Mouse (Mus musculus) CH12.LX (cell line): Measurements from ENCODE around the gene Ddx31. TPM values are rescaled to one million over a fixed set of nuclear protein-coding genes. Genes with fewer than 3 reads are reported as not detected.

Experiments used
- DNase-seq: peaks from one replicate; pipeline ENCODE4 v3.0.0-alpha.2; 2013; ENCODE audit errors: extremely low read depth
- H3K27ac ChIP-seq: 2 replicates; pipeline ENCODE4 v1.5.1; 2012; ENCODE audit warnings: low read depth, mild to moderate bottlenecking, control low read depth, moderate library complexity; ENCODE audit not compliant: insufficient read depth
- H3K27me3 ChIP-seq: replicated peaks from 2 replicates; pipeline ENCODE3; 2012; ENCODE audit warnings: inconsistent platforms
- H3K36me3 ChIP-seq, 2 experiments: replicated peaks in 1 of 2; 2 replicates each; pipeline versions ENCODE3 to v1.6.1; 2012; ENCODE audit warnings: inconsistent platforms in 1 of 2, low read length in 1 of 2, mild to moderate bottlenecking in 1 of 2, mixed read lengths in 1 of 2, moderate library complexity in 1 of 2; ENCODE audit not compliant: control insufficient read depth in 1 of 2, insufficient read depth in 1 of 2
- H3K4me1 ChIP-seq, 2 experiments: 2 replicates each; pipeline ENCODE4 v1.6.1; 2012; ENCODE audit warnings: inconsistent platforms in 1 of 2, moderate library complexity in 1 of 2; ENCODE audit not compliant: insufficient read depth in 2 of 2, control insufficient read depth in 1 of 2
- H3K4me2 ChIP-seq: 2 replicates; pipeline ENCODE4 v1.6.1; 2012; ENCODE audit warnings: low read depth, mild to moderate bottlenecking, control low read depth; ENCODE audit not compliant: poor library complexity, insufficient read depth, severe bottlenecking
- H3K4me3 ChIP-seq, 3 experiments: fragments of 150-350 bp in 1 of 3; sonication (generic) in 1 of 3; replicated peaks in 1 of 3; 2 replicates each; pipeline versions ENCODE3 to v1.5.1; 2011 to 2012; ENCODE audit warnings: low read depth in 2 of 3, low read length in 2 of 3, mild to moderate bottlenecking in 2 of 3, moderate library complexity in 2 of 3, control low read depth in 1 of 3, improper control_type of control experiment in 1 of 3, inconsistent platforms in 1 of 3, mixed read lengths in 1 of 3; ENCODE audit not compliant: poor library complexity in 1 of 3
- H3K79me2 ChIP-seq: replicated peaks from 2 replicates; pipeline ENCODE4 v1.6.1; 2012; ENCODE audit warnings: mild to moderate bottlenecking, moderate library complexity; ENCODE audit not compliant: control insufficient read depth, poor library complexity, insufficient read depth, severe bottlenecking; ENCODE audit errors: extremely low read depth
- H3K9ac ChIP-seq: 2 replicates; pipeline ENCODE4 v1.6.1; 2012; ENCODE audit warnings: low read depth, mild to moderate bottlenecking, control low read depth, moderate library complexity; ENCODE audit not compliant: insufficient read depth
- H3K9me3 ChIP-seq: replicated peaks from 2 replicates; pipeline ENCODE3; 2012; ENCODE audit warnings: low read length, inconsistent platforms, mixed read lengths
- CHD1 ChIP-seq: IDR thresholded peaks from 2 replicates; pipeline ENCODE4 v1.6.1; 2012; ENCODE audit warnings: low read depth, low read length, improper control_type of control experiment, inconsistent platforms
- CTCF ChIP-seq, 2 experiments: IDR thresholded peaks in 1 of 2; conservative IDR thresholded peaks in 1 of 2; 2 replicates each; pipeline ENCODE4 v1.5.1; 2011 to 2012; ENCODE audit warnings: low read depth in 2 of 2, low read length in 2 of 2, improper control_type of control experiment in 1 of 2, inconsistent platforms in 1 of 2, mild to moderate bottlenecking in 1 of 2, moderate library complexity in 1 of 2
- ELF1 ChIP-seq: IDR thresholded peaks from 2 replicates; pipeline ENCODE4 v1.6.1; 2014; ENCODE audit warnings: low read depth, mild to moderate bottlenecking, inconsistent platforms, low read length, improper control_type of control experiment
- ETS1 ChIP-seq: conservative IDR thresholded peaks from 2 replicates; pipeline ENCODE4 v1.6.1; 2012; ENCODE audit warnings: low read depth, mild to moderate bottlenecking, inconsistent platforms, low read length, improper control_type of control experiment, moderate library complexity
- IRF4 ChIP-seq: IDR thresholded peaks from 2 replicates; pipeline ENCODE4 v1.6.1; 2014; ENCODE audit warnings: low read depth, mild to moderate bottlenecking, inconsistent platforms, low read length, improper control_type of control experiment
- JUN ChIP-seq: IDR thresholded peaks from 2 replicates; pipeline ENCODE4 v1.6.1; 2011; ENCODE audit warnings: low read depth, mild to moderate bottlenecking, low read length, improper control_type of control experiment, moderate library complexity; ENCODE audit not compliant: insufficient read depth
- JUND ChIP-seq: conservative IDR thresholded peaks from 2 replicates; pipeline ENCODE4 v1.6.1; 2011; ENCODE audit warnings: low read depth, low read length, improper control_type of control experiment
- MAFK ChIP-seq: IDR thresholded peaks from 2 replicates; pipeline ENCODE4 v1.6.1; 2011; ENCODE audit warnings: low read length, improper control_type of control experiment; ENCODE audit not compliant: insufficient replicate concordance
- MAX ChIP-seq: IDR thresholded peaks from 2 replicates; pipeline ENCODE4 v1.6.1; 2011; ENCODE audit warnings: low read length, improper control_type of control experiment
- MAZ ChIP-seq: IDR thresholded peaks from 2 replicates; pipeline ENCODE4 v1.6.1; 2012; ENCODE audit warnings: low read depth, mild to moderate bottlenecking, inconsistent platforms, low read length, improper control_type of control experiment, moderate library complexity
- MEF2A ChIP-seq: IDR thresholded peaks from 2 replicates; pipeline ENCODE4 v1.6.1; 2014; ENCODE audit warnings: low read depth, mild to moderate bottlenecking, inconsistent platforms, low read length, improper control_type of control experiment, borderline replicate concordance
- MXI1 ChIP-seq: IDR thresholded peaks from 2 replicates; pipeline ENCODE4 v1.6.1; 2011; ENCODE audit warnings: mild to moderate bottlenecking, low read depth, low read length, improper control_type of control experiment
- MYC ChIP-seq: IDR thresholded peaks from 2 replicates; pipeline ENCODE4 v1.6.1; 2011; ENCODE audit warnings: low read depth, mild to moderate bottlenecking, improper control_type of control experiment, low read length
- NELFE ChIP-seq: IDR thresholded peaks from 2 replicates; pipeline ENCODE4 v1.6.1; 2011; ENCODE audit warnings: low read depth, low read length, improper control_type of control experiment
- NRF1 ChIP-seq: IDR thresholded peaks from 2 replicates; pipeline ENCODE4 v1.6.1; 2014; ENCODE audit warnings: low read depth, mild to moderate bottlenecking, inconsistent platforms, low read length, improper control_type of control experiment, moderate library complexity
- POLR2A ChIP-seq: IDR thresholded peaks from 2 replicates; pipeline ENCODE4 v1.6.1; 2011; ENCODE audit warnings: low read depth, mild to moderate bottlenecking, improper control_type of control experiment, low read length
- POLR2AphosphoS2 ChIP-seq: IDR thresholded peaks from 2 replicates; pipeline ENCODE4 v1.6.1; 2011; ENCODE audit warnings: low read depth, low read length, improper control_type of control experiment
- RAD21 ChIP-seq: IDR thresholded peaks from 2 replicates; pipeline ENCODE4 v1.6.1; 2011; ENCODE audit warnings: low read depth, mild to moderate bottlenecking, low read length, improper control_type of control experiment, moderate library complexity
- RCOR1 ChIP-seq: conservative IDR thresholded peaks from 2 replicates; pipeline ENCODE4 v1.6.1; 2012; ENCODE audit warnings: low read depth, mild to moderate bottlenecking, inconsistent platforms, low read length, improper control_type of control experiment
- TCF12 ChIP-seq: IDR thresholded peaks from 2 replicates; pipeline ENCODE4 v1.6.1; 2014; ENCODE audit warnings: low read depth, mild to moderate bottlenecking, inconsistent platforms, low read length, improper control_type of control experiment
- USF1 ChIP-seq: IDR thresholded peaks from 2 replicates; pipeline ENCODE4 v1.6.1; 2014; ENCODE audit warnings: low read depth, mild to moderate bottlenecking, inconsistent platforms, low read length, improper control_type of control experiment
- USF2 ChIP-seq: conservative IDR thresholded peaks from 2 replicates; pipeline ENCODE4 v1.6.1; 2011; ENCODE audit warnings: low read depth, low read length, improper control_type of control experiment
- ZC3H11A ChIP-seq: IDR thresholded peaks from 2 replicates; pipeline ENCODE4 v1.6.1; 2012; ENCODE audit warnings: low read depth, mild to moderate bottlenecking, inconsistent platforms, low read length, improper control_type of control experiment
- ZNF384 ChIP-seq: IDR thresholded peaks from 2 replicates; pipeline ENCODE4 v1.6.1; 2012; ENCODE audit warnings: low read depth, low read length, improper control_type of control experiment, inconsistent platforms
- dilution Hi-C: fragments of 300-500 bp; cut with MboI; formaldehyde crosslinking; loops from 2 replicates; pipeline ENCODE4 v1.14.3; 2020; ENCODE audit warnings: low sequenced_read_pairs; ENCODE audit not compliant: extremely low pct_unique_long_range_greater_than_20kb, extremely low pct_ligation_motif_present
- in situ Hi-C: fragments of 300-500 bp; cut with MboI; formaldehyde crosslinking; loops from 3 replicates; pipeline ENCODE4 v1.14.3; 2019; ENCODE audit warnings: low sequenced_read_pairs, low pct_ligation_motif_present, low pct_unique_long_range_greater_than_20kb, mixed read lengths
- polyA plus RNA-seq: library from polyadenylated mRNA; unstranded; fragments of >175 nt; gene quantifications from 2 replicates; pipeline ENCODE4 v1.2.1, GENCODE M21; 2012; ENCODE audit warnings: low read depth; ENCODE audit not compliant: insufficient read length
- total RNA-seq, 2 experiments: library from RNA; depleted of rRNA; stranded (reverse); fragments of 300-350 nt in 1 of 2; fragments of >200 nt in 1 of 2; gene quantifications; 2 replicates each; pipeline ENCODE4 v1.2.3; 2012 to 2014

Gene Ddx31
- total and polyA plus RNA-seq, 3 experiments: 15.9 to 26.8 (median 18.8) TPM

- TF ChIP-seq USF1: no peak
Measured at GRCm38 (mm10) chr2:28803406-28803805, 36.8 kb upstream of the Ddx31 start (continued).

GRCm38 (mm10) chr2:28808841-28809240, 31.4 kb upstream of the Ddx31 start:
- no peaks in the 10 kb centered on the region for H3K79me2 ChIP-seq
- TF ChIP-seq POLR2AphosphoS2: no peak
- no peak for TF ChIP-seq MAFK
- TF ChIP-seq MAX: no peak
- TF ChIP-seq CHD1: no peak
- TF ChIP-seq NELFE: no peak
- TF ChIP-seq ZNF384: no peak
- no peak for TF ChIP-seq ELF1
- no peak for TF ChIP-seq CTCF (conservative IDR thresholded peaks at IDR 0.05 in 1 of 2, IDR thresholded peaks at IDR 0.05 in 1 of 2; ENCODE audit: low read depth in 2 of 2, low read length in 2 of 2)
- TF ChIP-seq NRF1: no peak
- no peak for TF ChIP-seq ETS1
- TF ChIP-seq JUND: no peak
- no peak for TF ChIP-seq TCF12
- no peak for TF ChIP-seq POLR2A
- no peak for TF ChIP-seq MEF2A
- no peak for TF ChIP-seq RCOR1
- TF ChIP-seq, all 38 proteins: peak for 0
- Histone ChIP-seq H3K4me3 (no peak overlapping the region), H3K9me3 (no peaks in the 10 kb centered on the region), H3K4me2 (no peak overlapping the region), H3K9ac (no peak overlapping the region), H3K4me1 (0 out of 4 replicates have a peak, but pooled peaks cover 0 to 3% of the 10 kb centered on the region in 2 experiments), H3K27ac (no peak overlapping the region), H3K27me3 (no peaks in the 10 kb centered on the region), H3K36me3 (no peaks in the 10 kb centered on the region)
- in situ Hi-C loops: no loop called here
- dilution Hi-C loops: no loop called here
- no peak for DNase-seq

DNA sequence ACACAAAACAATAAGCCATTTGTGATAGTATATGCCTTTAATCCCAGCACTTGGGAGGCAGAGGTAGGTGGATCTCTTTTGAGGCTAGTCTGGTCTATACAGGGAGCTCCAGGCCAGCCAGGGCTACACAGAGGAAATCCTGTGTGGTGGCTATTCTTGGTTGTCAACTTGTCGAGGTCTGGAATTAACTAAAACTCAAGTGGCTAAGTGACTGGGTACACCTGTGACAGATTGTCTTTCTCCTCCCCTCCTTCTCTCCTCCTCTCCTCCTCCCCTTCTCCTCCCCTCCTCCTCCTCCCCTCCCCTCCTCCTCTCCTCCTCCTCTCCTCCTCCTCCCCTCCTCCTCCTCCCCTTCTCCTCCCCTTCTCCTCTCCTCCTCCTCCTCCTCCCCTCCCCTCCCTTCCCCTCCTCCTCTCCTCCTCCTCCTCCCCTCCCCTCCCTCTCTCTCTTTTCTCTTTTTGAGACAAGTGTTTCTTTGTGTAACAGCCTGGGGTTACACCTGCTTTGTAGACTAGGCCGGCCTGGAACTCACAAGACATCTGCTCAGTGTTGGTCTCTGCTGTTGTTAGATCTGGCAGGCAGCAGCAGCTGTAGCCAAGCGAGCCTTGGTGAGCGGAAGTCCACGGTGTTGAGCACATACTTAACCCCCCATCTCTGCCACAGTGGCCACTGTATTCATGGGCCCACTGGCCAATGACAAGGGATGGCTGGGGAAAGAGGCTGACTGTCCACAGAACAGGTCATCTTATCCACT, 29.8 kb upstream of the Ddx31 start:
- no peaks in the 10 kb centered on the region for H3K9me3 ChIP-seq
- no peaks in the 10 kb centered on the region for H3K4me1 ChIP-seq
- no peak overlapping the region for H3K9ac ChIP-seq
- dilution Hi-C loops (no loop called here), in situ Hi-C loops (no loop called here)
- no peak overlapping the region for H3K4me3 ChIP-seq
- H3K79me2 ChIP-seq: no peaks in the 10 kb centered on the region
- H3K27ac ChIP-seq: no peak overlapping the region
- H3K36me3 ChIP-seq: no peaks in the 10 kb centered on the region
- TF ChIP-seq ZC3H11A (no peak), MAZ (no peak), ZNF384 (no peak), CTCF (conservative IDR thresholded peaks at IDR 0.05 in 1 of 2, IDR thresholded peaks at IDR 0.05 in 1 of 2; ENCODE audit: low read depth in 2 of 2, low read length in 2 of 2) (no peak), MXI1 (no peak), USF2 (no peak), JUN (no peak), MYC (no peak), RAD21 (no peak), JUND (no peak), IRF4 (no peak), ETS1 (no peak)
- no peak overlapping the region for H3K4me2 ChIP-seq
- H3K27me3 ChIP-seq: no peaks in the 10 kb centered on the region
- DNase-seq: no peak
